Mouse (Mus musculus): ENCODE results near the gene Mboat2.

Gene Mboat2

GRCm38 (mm10) chr12:24950376-24951046, 119.8 kb downstream of the Mboat2 start:
- DNase-seq (ENCODE audit: extremely low spot score), result no peak

- DNase-seq (ENCODE audit: extremely low spot score), result peak; percentile 53
Observed at GRCm38 (mm10) chr12:24952147-24952546, 121.5 kb downstream of the Mboat2 start.

- DNase-seq (ENCODE audit: extremely low spot score), result no peak
Observed at GRCm38 (mm10) chr12:24955137-24955536, 124.5 kb downstream of the Mboat2 start.

DNA sequence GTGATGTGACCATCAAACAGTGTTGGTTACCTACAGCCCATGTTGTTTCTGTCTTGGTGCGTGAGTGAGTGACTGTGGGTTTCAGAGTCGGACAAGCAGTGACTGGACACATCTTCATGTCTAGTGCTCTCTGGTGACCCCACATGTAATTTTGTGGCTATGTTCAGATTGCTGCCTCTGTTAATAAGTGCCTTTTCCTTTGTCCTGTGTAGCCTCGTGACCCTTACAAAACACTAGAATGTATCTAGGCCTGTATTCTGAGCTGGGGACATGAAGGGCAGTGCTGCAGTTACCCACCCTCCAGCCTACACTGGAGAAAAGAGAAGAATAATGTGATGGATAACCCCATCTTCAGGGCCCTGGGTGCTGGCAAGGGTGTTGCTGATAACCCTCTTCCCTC, 127.8 kb downstream of the Mboat2 start:
- DNase-seq (ENCODE audit: extremely low spot score), result no peak

DNA sequence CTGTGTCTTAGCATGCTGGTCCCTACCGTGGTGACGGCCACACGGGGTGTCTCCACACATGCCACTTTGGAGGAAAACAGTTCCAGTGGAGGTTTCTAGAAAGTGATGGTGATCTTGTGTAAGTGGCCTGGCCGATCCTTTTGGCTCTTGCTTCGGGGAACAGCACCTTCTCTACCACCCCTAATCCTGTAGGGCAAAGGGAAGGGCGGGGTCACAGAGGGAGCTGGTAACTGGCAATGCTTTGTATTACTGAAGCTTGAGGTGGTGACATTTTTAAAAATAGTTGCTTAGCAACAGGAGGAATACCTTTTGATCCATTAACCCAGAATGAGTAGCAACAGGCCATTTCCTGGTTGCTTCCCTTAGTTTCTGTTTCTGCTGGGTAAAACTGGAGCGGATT, 131.1 kb downstream of the Mboat2 start:
- no peak for DNase-seq (ENCODE audit: extremely low spot score)

DNA sequence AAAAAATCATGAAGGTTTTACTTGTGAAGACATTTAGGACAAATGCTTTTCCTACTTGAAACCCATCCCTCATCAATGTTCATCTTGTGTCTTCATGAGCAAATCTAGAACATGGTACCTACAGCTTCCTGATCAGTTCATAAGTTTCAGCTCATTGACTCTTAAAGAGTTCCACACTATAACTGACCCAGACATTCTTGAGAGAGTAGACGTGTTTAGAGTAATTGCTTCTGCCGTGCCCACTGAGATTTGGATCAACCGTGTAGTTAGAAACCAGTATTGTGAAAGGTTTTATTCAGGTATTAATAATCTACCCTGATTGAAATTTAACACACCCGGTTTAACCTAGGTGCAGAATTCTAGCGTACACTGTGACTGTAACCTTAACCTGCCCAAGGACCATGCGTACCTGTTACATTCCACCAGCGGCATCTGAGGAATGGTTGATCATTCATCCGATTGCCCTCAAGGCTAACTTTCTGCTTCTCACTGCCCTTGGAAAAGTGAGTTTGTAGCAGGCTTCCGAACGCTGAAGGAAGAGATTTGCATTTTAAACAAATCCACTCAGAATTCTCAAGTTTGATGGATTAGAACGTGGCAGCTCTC, 131.8 kb downstream of the Mboat2 start:
- no peak for DNase-seq (ENCODE audit: extremely low spot score)

DNA sequence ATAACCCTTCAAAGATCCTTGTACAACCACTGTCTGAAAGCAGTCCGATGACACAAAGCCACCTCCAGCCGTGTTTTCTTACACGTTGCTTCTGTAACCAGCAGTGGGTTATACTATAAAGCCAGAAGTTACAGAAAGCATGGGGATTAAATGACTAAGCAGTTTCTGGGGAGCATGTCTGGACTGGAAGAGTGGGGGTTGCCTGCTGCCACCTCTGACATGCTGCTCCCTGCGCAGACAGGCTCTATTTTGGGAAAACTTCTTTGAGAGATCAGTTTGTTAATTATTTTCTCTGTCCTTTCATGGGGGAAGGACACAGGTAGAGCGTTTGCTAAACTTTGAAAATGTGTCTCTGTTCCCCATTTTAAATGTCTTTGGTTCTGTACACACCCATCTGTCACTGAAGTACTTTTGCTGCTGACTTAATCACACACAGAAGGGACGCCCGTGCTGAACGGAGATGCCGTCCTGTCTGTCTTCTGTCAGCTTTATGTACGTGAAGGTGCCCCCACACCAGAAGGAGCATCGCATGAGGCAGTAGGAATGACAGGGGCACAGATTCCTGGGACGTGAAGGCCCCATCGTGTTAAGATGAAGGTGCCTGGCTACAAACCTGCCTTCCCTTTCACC, 132.8 kb downstream of the Mboat2 start:
- DNase-seq (ENCODE audit: extremely low spot score), result no peak

DNA sequence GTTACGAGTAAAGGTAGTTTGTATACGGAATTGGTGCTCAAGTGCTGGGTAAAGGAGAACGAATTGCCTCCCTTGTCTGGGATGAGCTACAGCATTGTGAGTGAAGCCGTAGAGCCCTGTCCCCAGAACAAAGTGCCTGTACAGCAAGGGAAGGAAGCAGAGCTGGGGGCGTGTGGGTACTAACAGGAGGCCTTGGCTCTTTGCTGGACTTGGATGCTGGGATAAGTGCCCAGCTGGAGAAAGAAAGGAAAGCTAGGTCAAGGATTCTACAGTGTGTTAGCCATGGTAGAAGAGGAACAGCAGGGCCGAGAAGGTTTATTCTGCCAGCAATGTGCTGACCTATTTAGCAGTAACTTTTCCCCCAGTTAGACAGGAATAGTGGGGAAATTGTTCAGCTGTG, 134.7 kb downstream of the Mboat2 start:
- DNase-seq (ENCODE audit: extremely low spot score), result no peak

DNA sequence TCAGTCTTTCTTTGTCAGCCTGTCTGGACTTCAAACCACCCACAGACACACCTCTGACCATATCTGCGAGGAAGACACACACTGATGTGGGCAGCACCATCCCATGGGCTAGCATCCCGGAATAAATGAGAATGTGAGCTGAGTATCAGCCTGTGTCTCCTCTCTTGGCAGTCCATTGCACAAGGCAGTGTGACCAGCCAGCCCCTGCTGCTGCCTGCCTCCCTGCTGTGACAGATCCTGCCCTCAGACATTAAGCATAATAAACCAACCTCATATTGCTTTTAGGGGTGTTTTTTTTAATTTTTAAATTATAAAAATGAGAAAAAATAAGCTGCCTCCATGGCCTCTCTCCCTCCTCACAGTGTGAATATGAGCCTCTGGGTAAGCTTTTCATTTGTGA, 135.4 kb downstream of the Mboat2 start:
- no peak for DNase-seq (ENCODE audit: extremely low spot score)

DNA sequence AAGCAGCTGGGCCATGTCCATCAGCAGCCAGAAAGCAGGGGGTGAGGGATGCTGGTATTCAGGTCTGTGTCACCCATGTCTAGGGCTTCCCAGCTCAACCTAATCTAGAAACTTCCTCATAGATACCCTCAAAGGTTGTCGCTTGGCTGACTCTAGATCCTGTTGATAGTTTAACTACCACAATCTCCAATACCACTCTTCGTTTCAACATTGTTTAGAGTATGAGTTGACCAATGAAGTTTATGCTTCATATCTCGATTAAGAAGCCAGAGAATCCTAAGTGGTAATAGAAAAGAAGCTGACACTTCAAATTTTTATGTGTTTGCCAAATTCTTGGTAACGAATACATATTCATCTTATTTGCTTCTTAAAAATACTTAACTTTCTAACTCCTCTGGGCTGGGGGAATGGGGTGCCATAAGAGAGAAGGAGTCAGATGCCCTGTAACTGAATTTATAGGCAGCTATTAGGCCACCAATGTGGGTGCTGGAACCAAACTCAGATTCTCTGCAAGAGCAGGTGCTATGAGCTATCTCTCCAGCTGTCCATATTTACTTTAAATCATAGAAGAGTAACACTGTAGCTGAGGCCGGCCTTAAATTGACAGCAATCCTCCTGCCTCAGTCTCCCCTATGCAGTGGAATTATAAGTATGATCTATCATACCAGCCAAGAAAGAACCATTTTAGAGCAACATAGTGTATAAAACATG, 141.0 kb downstream of the Mboat2 start:
- no peak for DNase-seq (ENCODE audit: extremely low spot score)

GRCm38 (mm10) chr12:24972371-24973350, 142.0 kb downstream of the Mboat2 start:
- no peak for DNase-seq (ENCODE audit: extremely low spot score)

DNA sequence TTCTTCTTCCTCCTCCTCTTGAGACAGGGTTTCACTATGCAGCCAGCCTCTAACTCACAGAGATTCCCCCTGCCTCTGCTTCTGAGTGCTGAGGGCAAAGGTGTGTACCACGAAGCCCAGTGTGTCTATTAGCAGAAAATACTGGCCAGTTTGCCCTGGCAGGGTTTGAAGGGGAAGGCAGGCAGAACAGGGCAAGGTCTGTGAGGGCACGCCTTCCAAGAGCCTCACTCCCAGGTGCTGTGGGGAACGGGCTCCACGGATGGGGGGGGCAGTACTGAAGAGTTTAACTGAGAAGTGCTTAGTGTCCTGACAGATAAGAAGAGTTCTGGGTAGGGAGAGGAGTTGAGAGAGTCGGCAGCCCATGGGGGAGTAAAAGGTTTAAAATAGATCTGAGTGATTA, 142.9 kb downstream of the Mboat2 start:
- DNase-seq (ENCODE audit: extremely low spot score), result no peak

- peak; percentile 96 for DNase-seq (ENCODE audit: extremely low spot score)
Observed at GRCm38 (mm10) chr12:24974446-24975114, 143.9 kb downstream of the Mboat2 start, which contains the start of gene Kidins220. Gene Kidins220, plus strand, starts transcription at chr12:24974925.

GRCm38 (mm10) chr12:24975115-24975733, 144.5 kb downstream of the Mboat2 start:
- peak; percentile 76 for DNase-seq (ENCODE audit: extremely low spot score)

GRCm38 (mm10) chr12:24985226-24985625, 154.5 kb downstream of the Mboat2 start:
- no peak for DNase-seq (ENCODE audit: extremely low spot score)

DNA sequence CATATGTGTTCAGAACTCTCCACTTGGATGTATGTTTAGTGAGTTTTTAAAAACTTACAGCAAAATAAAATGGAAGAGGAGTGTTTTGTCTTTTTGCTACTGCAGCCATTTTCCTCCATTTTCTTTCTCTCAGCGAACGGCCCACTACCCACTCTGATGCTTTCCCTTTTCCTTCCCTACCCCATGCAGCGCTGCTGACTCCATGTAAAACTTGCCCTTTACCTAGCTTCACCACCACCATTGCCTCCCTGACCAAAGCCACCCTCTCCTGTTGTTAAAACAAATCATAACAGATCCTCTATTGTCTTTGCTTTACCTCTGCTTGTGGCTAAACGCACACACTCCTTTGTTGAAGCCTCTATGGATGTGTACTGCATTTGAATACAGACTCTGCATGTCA, 164.7 kb downstream of the Mboat2 start:
- no peak for DNase-seq (ENCODE audit: extremely low spot score)

DNA sequence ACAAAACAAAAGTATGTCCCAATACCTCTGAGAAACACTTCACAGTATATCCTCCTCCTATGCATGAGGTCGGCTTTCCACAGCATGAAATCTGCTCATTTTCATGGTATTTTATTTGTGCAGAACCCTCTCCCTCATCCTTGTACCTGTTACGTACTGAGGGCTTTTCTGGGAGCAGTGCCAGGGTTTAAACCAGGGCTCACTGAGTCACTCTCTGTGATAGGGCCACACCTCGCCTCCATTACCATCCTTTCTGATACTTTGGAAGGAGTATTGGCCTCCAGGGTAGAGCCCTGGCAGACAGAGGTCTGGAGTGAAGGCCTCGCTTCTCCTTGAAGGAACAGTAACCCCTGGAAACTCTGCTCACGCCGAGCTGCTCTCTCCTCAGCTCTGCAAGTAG, 174.7 kb downstream of the Mboat2 start:
- DNase-seq (ENCODE audit: extremely low spot score), result no peak

- no peak for DNase-seq (ENCODE audit: extremely low spot score)
Observed at GRCm38 (mm10) chr12:25009957-25010356, 179.3 kb downstream of the Mboat2 start.

GRCm38 (mm10) chr12:25010416-25010815, 179.7 kb downstream of the Mboat2 start:
- no peak for DNase-seq (ENCODE audit: extremely low spot score)

DNA sequence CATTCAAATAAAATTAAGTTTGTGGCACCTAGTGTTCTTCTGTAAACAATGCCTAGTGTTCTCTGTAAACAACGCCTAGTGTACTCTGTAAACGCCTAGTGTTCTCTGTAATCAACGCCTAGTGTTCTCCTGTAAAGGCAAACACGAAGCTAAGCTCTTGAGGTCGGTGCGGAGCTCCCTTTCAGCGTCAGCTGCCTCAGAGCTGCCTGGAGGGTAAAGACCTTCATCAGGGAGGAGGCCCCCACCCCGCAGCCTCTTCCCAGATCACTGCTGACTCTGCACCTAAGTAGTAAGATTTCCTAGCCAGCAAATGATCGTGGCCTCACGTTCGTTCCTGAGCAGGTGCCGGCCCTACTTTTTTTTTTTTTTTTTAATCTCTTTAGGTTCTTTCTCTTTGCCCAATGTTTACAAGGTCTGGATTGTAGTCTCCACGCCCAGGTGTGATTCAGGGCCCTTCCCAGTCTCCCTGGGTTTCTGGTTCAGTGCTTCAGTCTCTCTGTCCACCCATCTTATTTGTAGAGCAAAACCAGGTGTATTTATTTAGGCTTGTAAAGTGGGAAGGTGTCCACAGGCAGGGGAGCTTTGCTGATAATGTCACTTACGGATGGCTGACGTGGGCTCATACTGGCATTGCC, 181.2 kb downstream of the Mboat2 start:
- no peak for DNase-seq (ENCODE audit: extremely low spot score)

Measured in embryo, embryonic 9.5 days (tissue).